Mouse (Mus musculus) heart, embryonic 11.5 days (tissue): ENCODE results near the gene Rmnd5b. TPM values are rescaled to one million over a fixed set of nuclear protein-coding genes. Genes with fewer than 3 reads are reported as not detected.

ENCODE experiments used
- ATAC-seq: fragments of 200-750 bp; cut with Nextera tagmentation; replicated peaks from 2 replicates; pipeline ENCODE4 v1.8.0; 2017; ENCODE audit warnings: moderate library complexity; ENCODE audit not compliant: insufficient number of reproducible peaks, low FRiP score, low TSS enrichment
- H3K27ac ChIP-seq: fragments of 300-500 bp; sonication (generic); 2 replicates; pipeline ENCODE4 v1.5.1; 2014; ENCODE audit warnings: mild to moderate bottlenecking, low read depth, low read length
- H3K27me3 ChIP-seq: fragments of 300-500 bp; sonication (generic); 2 replicates; pipeline ENCODE4 v1.6.1; 2014; ENCODE audit warnings: mild to moderate bottlenecking, low read length, mixed read lengths; ENCODE audit not compliant: control insufficient read depth, insufficient read depth
- H3K36me3 ChIP-seq: fragments of 300-500 bp; sonication (generic); 2 replicates; pipeline ENCODE4 v1.6.1; 2014; ENCODE audit warnings: mild to moderate bottlenecking, low read length, moderate library complexity, mixed read lengths; ENCODE audit not compliant: control insufficient read depth, insufficient read depth
- H3K4me1 ChIP-seq: fragments of 300-500 bp; sonication (generic); 2 replicates; pipeline ENCODE4 v1.6.1; 2014; ENCODE audit warnings: low read length; ENCODE audit not compliant: control insufficient read depth, insufficient read depth
- H3K4me2 ChIP-seq: fragments of 300-500 bp; sonication (generic); 2 replicates; pipeline ENCODE4 v1.6.1; 2014; ENCODE audit warnings: mild to moderate bottlenecking, moderate library complexity
- H3K4me3 ChIP-seq: fragments of 300-500 bp; sonication (generic); 2 replicates; pipeline ENCODE4 v1.5.1; 2014; ENCODE audit warnings: low read depth, low read length
- H3K9ac ChIP-seq: fragments of 300-500 bp; sonication (generic); 2 replicates; pipeline ENCODE4 v1.6.1; 2014; ENCODE audit warnings: mild to moderate bottlenecking, low read depth, low read length, moderate library complexity
- H3K9me3 ChIP-seq: fragments of 300-500 bp; sonication (generic); replicated peaks from 2 replicates; pipeline ENCODE4 v1.6.1; 2016; ENCODE audit warnings: low read length; ENCODE audit not compliant: control insufficient read depth
- WGBS: fragments of 180-500 bp; shearing (Covaris S2); extraction: QIAGEN DNeasy Blood & Tissue Kit; methylation state at CpG from one replicate; pipeline ENCODE4 v1.1.7; 2014; ENCODE audit not compliant: insufficient replicate concordance; 5-methylcytosine and 5-hydroxymethylcytosine counted together
- polyA plus RNA-seq: library from polyadenylated mRNA; unstranded; fragments of >200 nt; fragmentation: Nextera tagmentation; extraction: Ambion mirVana; gene quantifications from 2 replicates; pipeline ENCODE4 v1.2.1, GENCODE M21; 2014

The Rmnd5b gene
- polyA plus RNA-seq = 29.7 and 32.2 TPM in 2 replicates

DNA sequence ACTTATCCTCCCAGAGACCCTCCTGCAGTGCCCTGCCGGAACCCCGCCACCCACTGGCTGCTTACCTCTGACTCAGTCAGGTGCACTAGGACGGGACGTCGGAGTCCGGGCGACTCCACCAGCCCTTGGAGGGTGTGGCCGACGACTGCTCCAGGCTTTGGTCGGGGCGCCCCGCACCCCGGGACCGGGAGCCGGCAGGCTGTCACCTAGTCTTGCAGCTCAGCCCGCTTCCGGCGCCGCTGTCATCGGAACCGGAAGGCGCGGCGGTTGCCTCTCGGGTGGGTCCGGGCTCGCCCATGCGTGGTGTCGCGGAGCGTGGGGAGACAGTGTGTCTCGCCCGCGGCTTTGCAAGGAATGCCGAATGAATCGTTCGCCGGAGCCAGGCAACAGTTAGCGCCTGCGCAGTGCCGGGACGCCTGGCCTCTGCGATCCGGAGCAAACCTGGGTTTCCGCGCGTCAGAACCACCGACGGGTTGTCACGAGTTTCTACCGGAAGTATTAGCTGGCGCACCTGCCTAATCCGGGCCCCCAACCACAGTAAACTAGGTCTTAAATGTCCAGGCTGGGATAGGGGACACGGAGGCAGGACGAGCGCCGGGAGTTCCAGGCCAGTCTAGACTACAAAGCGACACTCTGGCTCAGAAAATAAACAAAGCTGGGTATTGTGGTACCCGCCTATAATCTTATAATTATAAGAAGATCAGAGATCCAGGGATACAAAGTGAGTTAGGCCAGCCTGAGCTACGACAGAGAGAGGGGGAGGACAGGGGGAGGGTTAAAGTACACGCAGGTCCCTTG lies at the start of gene Rmnd5b:
Rmnd5b (minus strand) TSS at position 372 of the 798 bp plus-strand sequence.
- peak within 1 kb of the TSS; percentile 87 for H3K9ac ChIP-seq
- H3K4me3 ChIP-seq = peak within 1 kb of the TSS; percentile 76
- peaks cover 6% of the 10 kb centered on the region; the same call in 1 of the 2 replicates for H3K4me1 ChIP-seq
- ATAC-seq = peak; percentile 68
- peak within 1 kb of the TSS; percentile 88 for H3K4me2 ChIP-seq
- under 1% methylated on average over 61 of the region's 61 CpGs for WGBS
- no peaks in the 10 kb centered on the region for H3K36me3 ChIP-seq
- H3K27ac ChIP-seq = peak within 1 kb of the TSS; percentile 79
- H3K27me3 ChIP-seq = no peaks in the 10 kb centered on the region
- no peaks in the 10 kb centered on the region for H3K9me3 ChIP-seq

DNA sequence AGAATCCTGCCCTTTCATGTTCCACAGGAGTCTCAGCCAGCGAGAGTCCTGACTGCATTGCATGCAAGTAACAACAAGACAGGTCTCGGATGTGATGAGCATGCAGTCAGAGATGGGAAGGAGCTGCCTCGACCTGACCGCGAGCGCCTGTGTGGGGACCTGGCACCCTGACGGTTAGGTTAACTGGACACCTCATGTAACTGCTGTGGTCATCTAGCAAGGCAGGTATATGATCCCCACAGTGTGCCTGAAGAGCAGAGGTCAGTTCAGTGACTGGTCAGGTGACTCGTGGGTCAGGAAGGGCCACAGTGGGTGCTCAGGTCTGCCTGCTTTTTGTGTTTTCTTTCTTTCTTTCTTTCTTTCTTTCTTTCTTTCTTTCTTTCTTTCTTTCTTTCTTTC lies 46.3 kb upstream of the Rmnd5b start:
- H3K4me2 ChIP-seq = no peak overlapping the region; the same call in 1 of the 2 replicates

DNA sequence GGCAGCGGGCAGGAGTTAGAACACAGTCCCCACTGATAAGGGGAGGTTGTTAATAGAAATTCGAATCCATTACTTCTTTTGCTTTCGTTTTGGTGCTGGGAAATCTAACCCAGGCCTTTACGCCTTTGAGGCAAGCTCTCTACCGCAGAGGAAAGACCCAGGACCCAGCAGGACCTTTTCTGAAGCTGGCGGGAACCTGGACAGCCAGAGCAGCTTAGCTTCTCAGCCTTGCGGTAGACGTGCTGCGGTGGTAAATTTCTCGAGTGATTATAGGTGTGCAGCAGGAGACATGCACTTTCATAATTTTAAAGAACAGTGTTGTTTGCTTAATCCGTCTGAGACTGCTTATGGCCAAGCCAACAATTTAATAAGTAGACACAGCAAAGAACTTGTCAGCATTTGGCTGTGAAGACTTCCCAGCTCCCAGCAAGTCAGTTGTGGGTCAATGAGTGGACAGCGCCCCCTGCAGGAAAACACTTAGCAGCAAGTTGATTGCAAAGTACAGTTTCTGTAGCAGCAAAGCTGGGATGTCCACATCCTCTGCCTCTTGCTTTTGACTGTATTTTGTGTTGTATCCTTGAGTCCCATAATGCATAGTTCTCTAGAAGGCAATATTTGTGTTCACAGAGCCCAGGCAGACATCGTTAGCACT lies 45.8 kb upstream of the Rmnd5b start:
- H3K27ac ChIP-seq = no peak overlapping the region
- H3K27me3 ChIP-seq = no peaks in the 10 kb centered on the region
- no peak overlapping the region for H3K4me3 ChIP-seq
- ATAC-seq = no peak
- no peaks in the 10 kb centered on the region for H3K4me1 ChIP-seq
- peak overlapping the region; percentile 47 for H3K4me2 ChIP-seq
- H3K9me3 ChIP-seq = no peaks in the 10 kb centered on the region
- H3K36me3 ChIP-seq = no peaks in the 10 kb centered on the region
- WGBS = 31% methylated on average over 13 of the region's 13 CpGs
- H3K9ac ChIP-seq = 0 out of 2 replicates have a peak overlapping the region, but pooled peaks have one; percentile 12

More for the DNA sequence above, 46.3 kb upstream of the Rmnd5b start:
- 41% methylated on average over 8 of the region's 8 CpGs for WGBS
- no peak for ATAC-seq
- Histone ChIP-seq H3K27me3 (no peaks in the 10 kb centered on the region), H3K36me3 (no peaks in the 10 kb centered on the region), H3K9ac (no peak overlapping the region), H3K4me3 (no peak overlapping the region), H3K9me3 (no peaks in the 10 kb centered on the region), H3K27ac (no peak overlapping the region), H3K4me1 (no peaks in the 10 kb centered on the region)

DNA sequence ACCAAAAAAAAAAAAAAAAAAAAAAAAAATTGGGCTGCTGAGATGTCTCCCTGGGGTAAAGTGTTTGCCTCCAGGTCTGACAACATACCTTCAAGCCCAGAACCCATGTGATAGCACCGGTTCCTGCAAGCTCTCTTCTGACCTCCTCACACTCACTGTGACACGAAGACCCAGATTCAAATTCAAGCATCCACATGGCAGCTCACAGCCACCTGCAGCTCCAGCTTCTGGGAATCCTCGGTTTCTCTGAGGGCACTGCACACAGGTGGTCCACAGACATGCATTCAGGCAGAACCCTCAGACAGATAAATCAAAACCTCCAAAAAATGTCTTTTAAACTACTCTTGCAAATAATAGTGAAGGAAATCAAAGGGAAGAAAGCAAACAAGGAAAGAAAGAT lies 43.8 kb upstream of the Rmnd5b start:
- H3K4me1 ChIP-seq = no peaks in the 10 kb centered on the region
- H3K27me3 ChIP-seq = no peaks in the 10 kb centered on the region
- H3K36me3 ChIP-seq = no peaks in the 10 kb centered on the region
- WGBS = 61% methylated on average over 3 of the region's 3 CpGs
- H3K27ac ChIP-seq = no peak overlapping the region
- H3K4me2 ChIP-seq = no peak overlapping the region
- no peaks in the 10 kb centered on the region for H3K9me3 ChIP-seq
- H3K4me3 ChIP-seq = no peak overlapping the region
- ATAC-seq = no peak
- H3K9ac ChIP-seq = no peak overlapping the region

DNA sequence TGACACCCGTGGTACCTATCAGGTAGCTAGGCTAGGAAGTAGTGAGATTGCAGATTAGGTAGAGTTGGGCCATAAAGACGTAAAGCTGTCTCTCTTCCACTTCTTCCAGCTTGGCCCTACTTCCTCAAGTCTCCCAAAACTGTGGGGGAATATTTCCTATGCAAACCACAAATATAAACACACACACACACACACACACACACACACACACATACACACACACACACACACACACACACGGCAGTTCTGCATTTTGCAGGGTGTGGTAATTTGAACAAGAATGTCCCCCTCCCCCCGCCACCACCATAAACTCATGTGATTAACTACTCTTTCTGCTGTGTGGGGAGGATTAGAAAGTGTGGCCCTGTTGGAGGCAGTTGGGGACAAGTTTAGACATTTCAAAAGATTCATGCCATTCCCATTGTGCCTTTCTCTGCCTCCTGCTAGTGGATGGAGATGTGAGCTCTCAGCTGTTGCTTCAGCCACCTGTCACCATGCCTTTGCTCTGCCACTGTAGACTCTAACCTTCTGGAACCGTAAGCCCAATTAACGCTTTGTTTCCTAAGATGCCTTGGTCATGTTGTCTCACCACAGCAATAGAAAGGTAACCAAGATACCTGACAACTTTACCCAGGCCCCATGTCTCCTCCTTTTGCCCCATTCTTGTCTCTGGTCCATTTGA lies 42.2 kb upstream of the Rmnd5b start:
- no peaks in the 10 kb centered on the region for H3K9me3 ChIP-seq
- no peak overlapping the region for H3K27ac ChIP-seq
- no peak for ATAC-seq
- H3K4me2 ChIP-seq = no peak overlapping the region
- 72% methylated on average over 6 of the region's 6 CpGs for WGBS
- H3K4me1 ChIP-seq = no peaks in the 10 kb centered on the region
- no peak overlapping the region for H3K4me3 ChIP-seq
- no peaks in the 10 kb centered on the region for H3K27me3 ChIP-seq
- H3K36me3 ChIP-seq = no peaks in the 10 kb centered on the region
- H3K9ac ChIP-seq = no peak overlapping the region

DNA sequence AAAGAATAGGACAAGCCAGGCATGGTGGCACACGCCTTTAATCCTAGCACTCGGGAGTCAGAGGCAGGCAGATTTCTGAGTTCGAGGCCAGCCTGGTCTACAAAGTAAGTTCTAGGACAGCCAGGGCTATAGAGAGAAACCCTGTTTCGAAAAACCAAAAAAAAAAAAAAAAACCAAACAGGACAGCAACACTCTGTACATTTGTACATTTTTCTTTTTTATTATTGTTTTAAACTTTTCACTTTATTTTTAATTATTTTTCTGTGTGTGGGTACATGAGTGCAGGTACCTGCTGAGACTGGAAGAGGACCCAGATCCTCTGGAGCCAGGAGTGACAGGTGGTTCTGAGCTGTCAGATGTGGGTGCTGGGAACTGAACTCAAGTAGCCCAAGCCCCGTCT lies 39.7 kb upstream of the Rmnd5b start:
- 71% methylated on average over 5 of the region's 5 CpGs for WGBS

DNA sequence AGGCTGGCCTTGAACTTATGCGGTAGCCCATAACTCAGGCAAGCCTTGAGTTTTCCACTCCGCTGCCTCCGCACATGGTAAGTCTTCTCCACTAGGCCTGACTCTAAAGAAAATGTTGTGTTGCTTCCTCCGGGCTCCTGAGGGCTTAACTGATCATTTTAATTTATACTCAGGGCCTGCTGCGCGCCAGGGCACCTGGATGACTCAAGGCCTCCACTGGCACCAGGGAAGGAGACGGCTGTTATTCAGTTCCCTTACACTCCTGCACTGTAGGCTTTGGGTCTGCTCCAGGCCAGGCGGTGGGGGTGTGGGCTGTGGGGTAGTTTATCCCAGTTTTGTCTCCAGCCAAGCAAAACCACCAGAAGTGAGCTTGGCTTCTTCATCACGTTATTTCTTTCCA lies 37.6 kb upstream of the Rmnd5b start:
- no peak overlapping the region for H3K4me2 ChIP-seq
- H3K4me3 ChIP-seq = no peak overlapping the region
- no peak overlapping the region for H3K9ac ChIP-seq
- H3K36me3 ChIP-seq = no peaks in the 10 kb centered on the region
- 80% methylated on average over 9 of the region's 9 CpGs for WGBS
- no peaks in the 10 kb centered on the region for H3K4me1 ChIP-seq
- ATAC-seq = no peak
- no peak overlapping the region for H3K27ac ChIP-seq
- H3K9me3 ChIP-seq = no peaks in the 10 kb centered on the region
- no peaks in the 10 kb centered on the region for H3K27me3 ChIP-seq

More for the DNA sequence above, 39.7 kb upstream of the Rmnd5b start:
- H3K4me1 ChIP-seq = no peaks in the 10 kb centered on the region
- H3K27me3 ChIP-seq = no peaks in the 10 kb centered on the region
- H3K9ac ChIP-seq = no peak overlapping the region
- H3K36me3 ChIP-seq = no peaks in the 10 kb centered on the region
- no peak overlapping the region for H3K27ac ChIP-seq
- no peaks in the 10 kb centered on the region for H3K9me3 ChIP-seq
- no peak for ATAC-seq
- no peak overlapping the region for H3K4me2 ChIP-seq
- no peak overlapping the region for H3K4me3 ChIP-seq

DNA sequence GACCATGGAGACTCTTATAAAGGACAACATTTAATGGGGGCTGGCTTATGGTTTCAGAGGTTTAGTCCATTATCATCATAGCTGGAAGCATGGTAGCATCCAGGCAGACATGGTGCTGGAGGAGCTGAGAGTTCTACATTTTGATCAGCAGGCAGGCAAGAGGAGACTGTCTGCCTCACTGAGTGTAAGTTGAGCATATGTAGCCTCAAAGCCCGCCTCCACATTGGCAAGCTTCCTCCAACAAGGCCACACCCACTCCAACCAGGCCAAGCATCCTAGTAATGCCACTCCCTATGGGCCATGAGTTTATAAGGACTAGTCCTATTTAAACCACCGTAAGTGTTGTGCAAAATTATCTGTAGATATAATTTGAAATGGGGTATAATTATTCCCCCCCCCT lies 35.7 kb upstream of the Rmnd5b start:
- Histone ChIP-seq H3K4me2 (no peak overlapping the region), H3K27me3 (no peaks in the 10 kb centered on the region), H3K36me3 (no peaks in the 10 kb centered on the region), H3K9ac (no peak overlapping the region), H3K4me1 (no peaks in the 10 kb centered on the region), H3K4me3 (no peak overlapping the region), H3K9me3 (no peaks in the 10 kb centered on the region), H3K27ac (no peak overlapping the region)
- WGBS = 59% methylated on average over 2 of the region's 2 CpGs
- ATAC-seq = no peak
